Mouse (Mus musculus) cortical plate, adult 2 months (tissue): Measurements from ENCODE around the gene March8.

Experiments used
- CTCF ChIP-seq: fragments of 200-500 bp; IDR thresholded peaks from 2 replicates; pipeline ENCODE4 v1.5.1; 2011; ENCODE audit warnings: mild to moderate bottlenecking, control low read depth, low read length; ENCODE audit not compliant: insufficient read depth; ENCODE audit errors: extremely low read depth
- POLR2A ChIP-seq: fragments of 200-500 bp; IDR thresholded peaks from 2 replicates; pipeline ENCODE4 v1.6.1; 2011; ENCODE audit warnings: mild to moderate bottlenecking, low read length, control low read depth; ENCODE audit not compliant: insufficient read depth; ENCODE audit errors: extremely low read depth

DNA sequence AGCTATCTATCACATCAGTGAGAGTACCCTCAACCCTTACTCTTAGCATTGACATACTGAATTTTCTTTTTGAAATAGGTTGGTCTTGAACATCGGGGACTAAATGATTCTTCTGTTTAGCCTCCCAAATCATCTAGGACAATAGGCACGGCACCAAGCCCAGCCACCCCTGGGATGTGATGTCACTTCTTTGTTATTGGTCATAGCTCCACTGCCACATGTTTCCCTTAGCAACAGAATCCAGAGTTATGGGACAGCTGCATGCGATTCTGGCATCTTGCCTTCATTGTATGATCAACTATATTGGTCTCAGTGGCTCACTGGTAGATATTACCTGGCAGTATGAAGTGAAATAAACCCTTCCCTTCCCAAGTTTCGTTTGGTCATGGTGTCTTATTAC lies 102.6 kb downstream of the March8 start:
- TF ChIP-seq CTCF, result no peak
- no peak for TF ChIP-seq POLR2A
